Mouse (Mus musculus) left cerebral cortex, postnatal 25 days (tissue): ENCODE measurements around the gene Hpse2. TPM values are rescaled to one million over a fixed set of nuclear protein-coding genes. Genes with fewer than 3 reads are reported as not detected.
"Not testable (repeated sequence)": the region's sequence is repeated elsewhere in the genome, so short reads cannot be mapped to it uniquely, and the experiment has no call there.

Source experiments
- DNase-seq, 2 experiments: peaks; one replicate each; pipeline ENCODE4 v3.0.0; 2022; ENCODE audit warnings: low spot score in 2 of 2, mixed read lengths in 1 of 2
- intact Hi-C: fragments of 180-260 bp; cut with DNase I; formaldehyde crosslinking; loops from one replicate; pipeline ENCODE4 v1.15.1; 2025
- total RNA-seq, 2 experiments: library from RNA; stranded (reverse); gene quantifications; 2 replicates each; pipeline ENCODE4 v1.2.3; 2021

Hpse2 gene
- under 1 TPM in 1 of 2 experiments, not detected in 1; 0.37 TPM for total RNA-seq

DNA sequence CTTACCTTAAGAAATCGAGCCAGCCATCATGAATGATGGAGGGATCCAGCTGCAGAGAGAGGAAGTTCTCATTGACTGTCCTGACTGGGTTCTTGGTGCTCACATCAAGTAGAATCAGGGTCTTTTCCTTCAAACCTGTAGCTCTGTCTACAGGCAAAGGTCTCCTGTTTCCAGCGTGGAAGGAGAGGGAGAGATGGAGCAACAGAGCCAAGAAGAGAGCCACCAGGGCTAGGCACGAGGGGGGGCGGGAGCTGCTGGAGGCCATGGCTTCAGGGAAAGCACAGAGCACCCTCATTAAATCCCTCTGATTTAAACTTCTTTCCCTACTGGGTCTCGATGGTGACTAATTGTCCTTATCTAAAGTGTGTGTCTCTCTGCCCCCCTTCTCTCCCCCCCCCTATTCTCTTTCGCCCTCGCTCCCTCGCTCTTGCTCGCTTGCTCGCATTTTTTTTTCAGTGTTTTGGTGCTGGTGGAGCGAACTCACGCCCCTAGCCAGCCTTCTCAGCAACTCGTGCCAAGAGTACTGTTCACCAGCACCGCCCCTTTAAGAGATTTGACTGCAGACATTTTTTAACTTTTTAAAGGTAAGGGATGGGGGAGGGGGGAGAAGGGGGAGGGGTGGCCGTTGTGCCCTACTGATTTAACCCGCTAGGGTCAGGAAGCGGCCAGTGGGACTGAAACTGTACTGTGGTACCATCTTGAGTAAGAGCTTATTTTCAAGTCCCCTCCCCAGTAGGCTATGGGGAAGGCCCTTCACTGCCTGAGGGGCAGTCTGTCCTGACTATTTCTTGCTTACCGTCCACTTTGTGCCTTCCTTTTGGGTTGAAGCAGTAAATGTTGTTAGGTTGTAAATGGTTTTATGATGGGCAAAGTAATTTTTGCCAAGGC, at the start of gene Hpse2:
Hpse2 (minus strand) TSS at position 339 of the 888 bp plus-strand sequence.
- DNase-seq: no peak
- intact Hi-C loops: loop anchor here (10.0 kb wide), 1 partner anchor 227 kb away; the partner anchor contains the start of gene Nkx2-3

DNA sequence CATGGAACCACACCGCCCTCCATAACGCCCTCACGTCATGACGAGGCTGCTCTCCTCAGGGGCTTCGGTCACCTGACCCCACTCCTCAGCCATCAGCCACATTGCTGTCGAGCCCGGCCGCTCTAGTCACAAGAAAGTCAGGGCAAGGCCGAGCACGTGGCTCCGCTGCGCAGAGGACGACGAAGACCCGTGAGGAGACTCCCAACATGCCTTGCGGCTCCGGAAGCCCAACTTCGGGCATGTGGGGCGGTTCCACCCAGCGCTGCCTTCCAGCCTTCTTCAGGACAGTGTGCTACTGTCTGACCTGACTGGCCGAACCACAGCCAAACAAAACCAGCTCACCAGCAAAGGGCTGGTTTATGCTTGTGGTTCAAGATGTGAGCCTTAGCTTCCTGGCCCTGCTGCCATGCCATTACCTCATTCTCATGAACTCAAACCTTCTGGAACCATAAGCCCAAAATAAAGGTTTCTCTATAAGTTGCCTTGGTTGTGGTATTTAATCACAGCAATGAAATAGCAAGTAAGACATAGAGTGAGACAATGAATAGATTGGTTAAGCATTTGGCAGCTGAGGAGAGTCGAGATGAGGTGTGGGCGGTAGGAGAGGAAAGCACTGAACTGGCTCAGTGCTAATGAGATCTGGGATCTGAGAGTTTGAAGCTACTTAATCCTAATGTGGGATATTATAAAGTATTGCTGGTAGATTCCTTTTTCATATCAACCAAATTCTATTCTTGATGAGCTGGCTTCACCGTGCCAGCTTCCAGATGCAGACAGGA, 39.5 kb upstream of the Hpse2 start:
- intact Hi-C loops: no loop called here
- peak in 1 of 2 experiments; percentile 53 for DNase-seq

DNA sequence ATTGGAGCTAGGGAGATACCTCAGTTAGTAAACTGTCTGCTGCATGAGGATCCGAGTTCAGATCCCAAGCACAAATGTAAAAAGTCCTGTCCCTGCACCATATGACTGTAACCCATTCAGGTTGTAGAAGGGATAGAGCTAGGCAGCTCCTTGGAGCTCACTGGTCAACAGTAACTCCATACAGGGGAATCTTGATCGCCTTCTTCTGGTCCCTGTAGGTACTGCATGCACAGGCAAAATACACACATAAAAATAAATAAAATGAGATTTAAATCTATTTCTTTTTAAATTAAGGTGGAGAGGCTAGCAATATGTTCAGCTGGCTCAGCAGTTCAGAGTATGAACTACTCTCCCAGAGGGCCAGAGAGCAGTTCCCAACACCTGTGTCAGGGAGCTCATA, 35.9 kb upstream of the Hpse2 start:
- intact Hi-C loops: no loop called here

DNA sequence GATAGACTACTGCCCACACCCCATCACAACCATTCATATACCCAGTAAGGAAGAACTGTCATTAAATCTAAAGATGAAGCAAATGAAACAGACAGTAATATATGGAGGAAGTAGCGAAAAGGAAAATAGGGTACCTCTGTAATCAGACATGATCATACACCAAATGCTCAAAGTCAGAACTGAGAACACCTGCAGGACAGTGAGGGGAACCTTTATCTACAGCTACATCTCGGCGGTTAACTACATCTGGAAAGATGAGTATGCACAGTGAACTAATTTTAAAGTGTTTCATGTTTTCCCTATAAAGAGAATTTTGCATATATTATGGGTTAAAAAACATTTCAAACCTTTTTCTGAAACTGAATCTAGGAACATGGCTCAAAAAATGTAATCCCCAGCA, 32.4 kb upstream of the Hpse2 start:
- intact Hi-C loops: no loop called here
- no peak for DNase-seq

More for the DNA sequence above, 35.9 kb upstream of the Hpse2 start:
- DNase-seq: no peak

DNA sequence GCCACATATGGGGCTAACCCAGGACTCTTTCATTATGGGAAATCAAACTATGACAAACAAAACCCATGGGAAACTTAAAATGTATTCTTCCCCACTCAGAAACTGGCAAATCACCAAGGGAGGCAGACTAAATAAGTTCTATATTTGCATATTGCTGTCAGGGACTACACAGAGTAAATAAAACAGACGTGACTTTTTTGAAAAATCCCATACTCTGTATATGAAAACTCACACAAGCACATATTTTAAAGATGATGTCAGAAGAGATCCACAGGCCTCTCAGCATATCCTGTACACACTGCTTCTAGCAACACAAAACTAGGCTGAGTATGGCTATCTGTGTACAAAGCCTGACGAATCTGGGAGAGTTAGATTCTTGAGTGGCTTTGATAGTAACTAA, 27.4 kb upstream of the Hpse2 start:
- intact Hi-C loops: no loop called here
- no peak for DNase-seq

DNA sequence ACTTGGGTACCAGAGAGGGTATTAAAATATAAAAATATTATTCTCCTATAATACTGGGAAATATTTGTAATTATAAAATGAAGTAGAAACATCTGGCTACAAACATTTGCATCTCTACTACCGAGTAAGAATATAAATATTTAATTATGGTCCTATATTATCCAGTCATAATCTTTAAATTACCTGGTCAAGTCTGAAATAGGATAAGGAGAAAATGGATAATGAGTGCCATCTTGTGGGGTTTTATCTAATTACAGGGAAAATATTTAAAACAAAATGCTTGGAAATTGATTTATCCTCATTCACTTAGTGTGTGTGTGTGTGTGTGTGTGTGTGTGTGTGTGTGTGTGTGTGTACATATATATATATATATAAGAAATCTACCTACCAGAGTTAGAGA, 19.0 kb upstream of the Hpse2 start:
- intact Hi-C loops: no loop called here
- no peak for DNase-seq

DNA sequence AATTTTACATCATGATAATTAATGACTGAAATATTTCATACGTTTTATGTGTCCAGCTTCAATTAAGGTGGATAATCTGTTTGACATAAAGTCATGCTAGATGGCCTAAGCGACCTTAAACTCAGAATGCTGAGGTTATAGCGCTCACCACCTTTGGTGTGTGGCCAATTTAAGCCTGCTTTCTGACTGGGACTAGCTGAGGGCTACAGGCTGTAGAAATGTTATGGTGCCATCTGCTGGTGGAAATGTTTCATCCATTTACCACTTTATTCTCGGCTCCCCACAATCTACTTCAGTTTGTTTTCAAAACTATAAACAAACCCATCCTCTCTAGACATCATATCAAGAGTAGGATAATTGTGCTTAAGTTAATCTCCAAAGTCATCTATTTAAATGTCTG, 8.2 kb upstream of the Hpse2 start:
- peak; percentile 58 to 66 for DNase-seq
- intact Hi-C loops: loop anchor here (1.0 to 10.0 kb wide), 3 partner anchors 369 to 1082 kb away; no protein-coding TSS in a partner anchor

DNA sequence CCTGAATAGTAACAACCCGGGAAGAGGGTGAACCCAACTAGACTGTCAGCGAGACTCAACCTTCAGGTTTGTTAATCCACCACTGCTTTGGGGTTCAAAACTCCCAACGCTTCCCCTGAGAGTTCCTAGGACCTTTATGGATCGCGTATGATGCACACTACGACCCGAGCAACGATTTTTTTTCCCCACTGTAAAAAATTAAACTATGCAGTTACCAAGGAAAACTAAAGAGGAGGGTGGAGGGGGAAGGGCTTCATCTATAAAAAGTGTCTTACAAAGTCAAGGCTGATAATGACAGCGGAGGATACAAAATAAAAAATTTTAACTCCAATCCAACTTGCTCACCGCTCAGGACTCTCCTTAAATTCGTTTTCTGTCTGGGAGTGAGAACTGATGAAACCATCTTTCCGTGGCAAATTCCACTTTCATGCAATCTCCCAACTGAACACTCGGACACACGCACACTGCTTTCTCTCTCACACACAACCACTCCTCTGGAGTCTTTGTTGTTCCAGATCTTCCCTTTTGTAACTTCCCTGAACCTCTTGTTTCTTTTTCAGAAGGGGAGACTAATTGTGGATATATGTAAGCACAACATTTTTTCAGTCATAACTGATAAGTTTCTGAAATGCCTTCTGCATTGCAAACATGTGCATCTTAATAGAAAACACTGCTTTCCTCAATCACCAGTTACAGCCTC, 934 bp downstream of the Hpse2 start:
- intact Hi-C loops: loop anchor here (10.0 kb wide), 1 partner anchor 228 kb away; the partner anchor contains the start of gene Nkx2-3
- no peak for DNase-seq

DNA sequence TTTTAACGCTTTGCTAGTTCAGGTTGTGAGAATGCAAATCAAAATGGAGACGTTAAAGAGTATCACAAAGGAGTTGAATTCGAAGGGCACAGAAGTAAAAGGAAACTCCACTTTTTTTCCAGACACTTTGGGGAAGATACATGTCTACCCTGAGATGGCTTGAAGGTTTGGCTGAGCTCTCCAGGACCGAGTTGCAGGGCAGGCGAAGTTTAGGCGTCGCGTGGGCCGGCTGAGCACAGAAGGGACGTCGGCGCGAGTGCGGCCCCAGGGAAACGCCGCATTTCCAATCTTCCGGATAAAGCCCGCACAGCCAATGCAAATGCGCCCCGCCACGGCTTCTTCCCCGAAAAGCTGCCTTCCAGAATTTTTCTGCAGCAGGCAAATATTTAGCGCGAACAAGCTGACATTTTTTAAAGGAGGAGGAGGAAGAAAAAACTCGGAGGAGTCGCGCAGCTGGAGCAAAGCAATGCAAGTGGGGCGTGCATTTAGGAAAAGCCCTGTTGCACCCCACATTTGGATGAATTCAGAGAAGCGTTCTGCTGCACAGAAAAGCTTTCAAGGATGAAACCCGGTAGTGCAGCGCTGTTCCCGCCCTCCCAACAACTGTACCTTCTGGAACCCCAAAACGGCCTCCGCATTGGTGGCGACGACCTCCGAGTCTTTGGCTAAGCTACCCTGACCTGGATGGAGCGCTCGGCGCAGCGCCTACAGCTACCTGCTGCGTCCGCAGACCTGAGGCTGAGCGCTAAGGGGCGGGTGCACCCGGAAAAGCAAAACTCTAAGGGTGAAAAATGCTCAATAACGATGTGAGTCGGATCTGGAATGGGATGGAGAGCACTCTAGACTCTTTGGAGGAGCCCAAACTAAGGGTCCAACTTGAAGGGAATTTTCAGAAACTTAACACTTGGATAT, 1.9 kb downstream of the Hpse2 start:
- DNase-seq: peak in 1 of 2 experiments; percentile 26
- intact Hi-C loops: loop anchor here (10.0 kb wide), 1 partner anchor 229 kb away; the partner anchor contains the start of gene Nkx2-3

DNA sequence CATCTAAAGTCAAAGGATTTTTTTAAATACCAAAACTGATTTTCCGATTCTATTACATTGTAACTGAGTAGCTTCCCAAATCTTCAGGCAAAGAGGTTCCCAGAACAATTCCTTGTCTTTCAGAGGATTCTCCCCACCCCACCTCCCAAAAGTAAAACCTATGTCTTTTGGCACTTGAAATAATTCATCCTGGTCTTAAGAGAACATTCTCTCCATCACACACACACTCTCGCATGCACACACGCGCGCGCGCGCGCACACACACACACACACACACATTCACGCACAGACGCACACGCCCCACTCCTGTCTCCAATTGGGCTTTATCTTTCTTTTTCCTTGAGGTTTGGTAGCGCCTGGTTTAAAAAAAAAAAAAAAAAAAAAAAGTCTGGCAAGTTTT, 2.7 kb downstream of the Hpse2 start:
- DNase-seq: no peak
- intact Hi-C loops: loop anchor here (10.0 kb wide), 1 partner anchor 229 kb away; the partner anchor contains the start of gene Nkx2-3

DNA sequence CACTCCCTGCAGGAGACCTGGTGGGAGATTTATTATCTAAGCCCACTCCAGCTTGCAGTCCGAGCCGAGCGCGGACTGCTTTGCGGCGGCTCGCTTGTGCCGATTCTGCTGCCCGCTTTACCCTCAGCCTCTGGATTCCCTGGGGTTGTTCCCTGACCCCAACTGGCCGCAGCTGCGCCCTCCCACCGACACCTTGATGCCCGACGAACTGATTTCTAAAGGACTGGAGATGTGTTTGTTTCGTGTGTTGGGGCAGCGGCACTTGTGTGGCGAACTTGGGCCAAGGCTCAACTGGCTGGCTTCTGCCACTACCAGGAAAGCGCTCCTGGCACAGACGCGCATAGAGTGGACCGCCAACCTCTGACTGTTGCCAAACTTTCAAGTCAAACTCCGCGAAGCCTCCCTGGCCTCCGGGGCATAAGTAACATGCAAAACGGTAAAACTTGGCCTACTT, 3.1 kb downstream of the Hpse2 start:
- DNase-seq: no peak
- intact Hi-C loops: loop anchor here (10.0 kb wide), 1 partner anchor 230 kb away; the partner anchor contains the start of gene Nkx2-3

DNA sequence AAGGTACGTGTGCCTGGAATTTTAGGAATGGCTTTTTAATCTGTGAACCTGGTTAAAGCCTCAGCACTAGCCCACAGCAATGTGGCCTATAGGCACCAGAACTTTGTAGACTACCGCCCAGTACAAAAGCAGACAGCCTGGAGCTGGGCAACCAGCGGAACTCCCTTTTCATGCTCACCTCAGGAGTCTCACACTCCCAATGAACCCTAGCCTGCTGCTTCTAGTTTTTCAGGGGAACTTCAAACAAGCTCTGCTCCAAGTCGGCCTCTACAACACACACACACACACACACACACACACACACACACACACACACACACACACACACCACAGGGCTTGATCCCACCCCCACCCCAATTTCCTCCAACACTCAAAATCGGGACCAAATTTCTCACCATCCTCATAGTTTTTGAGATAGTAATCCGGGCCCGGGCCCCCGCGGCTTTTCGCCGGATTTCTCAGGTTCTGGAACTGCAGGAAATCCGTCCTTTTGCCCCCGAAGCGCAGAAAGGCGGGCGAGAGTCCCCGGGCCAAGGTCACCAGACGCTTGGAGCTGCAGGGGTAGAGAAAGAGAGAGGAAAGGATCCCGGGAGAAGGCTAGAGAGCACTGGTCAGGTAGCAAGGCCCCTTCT, 3.7 kb downstream of the Hpse2 start:
- intact Hi-C loops: loop anchor here (10.0 kb wide), 1 partner anchor 230 kb away; the partner anchor contains the start of gene Nkx2-3
- no peak for DNase-seq

DNA sequence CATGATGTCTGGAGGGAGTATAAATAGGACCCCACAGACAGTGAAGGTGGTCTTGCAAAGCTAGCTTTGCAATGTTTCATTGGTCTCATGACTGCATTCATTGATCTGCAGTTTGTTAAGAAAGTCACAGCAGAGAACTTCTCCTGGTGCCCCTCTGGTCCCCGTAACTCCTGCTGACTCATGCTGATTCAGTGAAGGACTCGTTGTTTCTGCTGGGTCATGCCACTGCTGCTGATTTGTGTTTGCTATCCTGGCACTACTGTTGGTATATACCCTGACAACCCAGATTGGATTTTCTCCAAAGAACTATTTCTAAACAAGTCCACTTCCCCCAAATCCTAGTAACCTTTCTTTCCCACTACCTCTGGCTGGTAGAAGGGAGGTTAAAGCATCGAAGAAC, 29.3 kb downstream of the Hpse2 start:
- intact Hi-C loops: no loop called here
- no peak for DNase-seq

DNA sequence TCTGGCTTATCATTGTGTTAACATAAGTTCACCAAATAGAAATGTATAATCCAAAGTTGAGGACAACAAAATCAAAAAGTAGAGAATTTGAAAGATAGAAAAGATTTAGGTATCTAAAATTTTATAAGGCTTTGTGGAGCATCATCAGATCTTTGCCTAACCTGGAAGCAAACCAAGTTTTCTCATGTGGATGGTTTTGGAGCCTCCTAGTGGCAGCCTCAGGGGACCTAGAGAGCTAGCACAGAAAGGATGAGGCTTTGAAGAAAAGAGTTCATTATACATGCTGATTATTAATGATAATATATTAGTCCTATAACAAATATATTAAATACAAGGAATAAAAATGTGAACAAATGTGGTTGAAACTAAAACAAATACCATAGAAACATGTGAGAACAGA, 77.0 kb downstream of the Hpse2 start:
- DNase-seq: peak; percentile 24 to 39
- intact Hi-C loops: loop anchor here (1.0 kb wide), 1 partner anchor 516 kb away; no protein-coding TSS in a partner anchor

DNA sequence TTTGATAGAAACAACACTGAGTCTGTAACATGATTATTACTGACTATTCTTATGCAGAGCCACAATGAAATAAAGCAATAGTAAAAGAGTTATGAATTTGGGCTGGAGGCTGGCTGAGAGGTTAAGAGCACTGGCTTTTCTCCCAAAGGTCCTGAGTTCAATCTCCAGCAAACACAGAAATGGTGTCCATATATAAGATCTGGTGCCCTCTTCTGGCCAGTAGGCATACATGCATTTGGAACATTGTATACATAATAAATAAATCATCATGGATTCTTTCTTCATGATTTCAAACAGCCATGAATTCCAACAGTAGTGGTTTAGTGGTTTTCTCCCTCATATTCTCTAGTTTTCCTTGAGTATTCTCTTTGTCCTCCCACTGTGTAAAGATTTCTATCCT, 81.4 kb downstream of the Hpse2 start:
- intact Hi-C loops: no loop called here
- DNase-seq: no peak

DNA sequence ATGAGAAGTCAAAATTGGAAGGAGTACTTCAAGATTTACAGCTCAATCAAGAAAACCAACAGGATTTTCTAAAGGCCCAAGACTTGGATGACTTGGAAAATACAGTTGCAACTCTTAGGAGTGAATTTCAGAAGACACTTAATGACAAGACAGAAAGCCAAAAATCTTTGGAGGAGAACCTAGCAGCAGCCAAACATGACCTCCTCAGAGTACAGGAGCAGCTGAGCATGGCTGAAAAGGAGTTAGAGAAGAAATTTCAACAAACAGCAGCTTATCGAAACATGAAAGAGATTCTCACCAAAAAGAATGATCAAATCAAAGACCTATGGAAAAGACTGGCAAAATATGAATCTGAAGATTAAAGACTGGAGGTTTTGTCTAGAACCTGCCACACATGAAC, 106.8 kb downstream of the Hpse2 start:
- DNase-seq, intact Hi-C loops: not testable (repeated sequence)

DNA sequence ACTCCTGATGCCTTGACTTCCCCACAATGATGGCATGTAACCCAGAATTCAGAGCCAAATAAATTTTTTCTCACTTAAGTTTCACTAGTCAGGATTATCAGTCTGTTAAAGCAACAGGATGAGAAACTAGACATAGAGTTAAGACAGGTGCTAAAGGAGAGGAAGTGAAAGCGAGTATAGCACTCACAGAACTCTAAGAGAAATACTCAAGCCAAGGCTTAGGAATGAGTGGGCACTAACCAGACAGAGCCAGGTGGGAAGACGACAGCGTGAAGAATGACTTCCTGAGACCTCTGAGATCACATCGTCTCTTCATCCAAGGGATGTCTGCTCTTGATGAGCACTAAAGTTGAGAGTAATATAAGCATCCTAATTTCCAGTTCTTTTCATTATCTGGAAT, 144.2 kb downstream of the Hpse2 start:
- DNase-seq: no peak
- intact Hi-C loops: no loop called here

DNA sequence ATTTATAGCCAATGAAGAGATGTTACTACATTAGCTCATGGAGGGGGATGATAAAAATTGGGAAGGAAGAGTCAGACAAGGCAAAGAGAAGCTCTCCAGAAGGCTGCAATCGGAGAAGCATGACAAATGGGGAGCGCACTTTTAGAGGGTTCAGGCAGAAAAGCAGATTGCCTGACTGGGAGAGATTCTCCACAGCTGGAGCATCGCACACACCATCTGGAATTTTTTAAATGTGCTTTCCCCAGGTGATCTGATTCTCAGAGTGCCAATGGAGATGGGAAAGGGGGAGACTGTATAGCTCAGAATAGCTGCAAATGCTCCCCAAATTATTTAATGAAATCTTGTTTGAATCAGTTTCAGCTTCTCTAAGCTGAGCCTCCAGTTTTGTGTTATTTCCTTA, 156.4 kb downstream of the Hpse2 start:
- intact Hi-C loops: no loop called here
- no peak for DNase-seq
